Mouse (Mus musculus): ENCODE measurements around the gene Fstl4.

- no peak for TF ChIP-seq CTCF (IDR thresholded peaks at IDR 0.05; ENCODE audit: low read depth)
- no peak for TF ChIP-seq EP300 (IDR thresholded peaks at IDR 0.05; ENCODE audit: low read depth)
Measured at GRCm38 (mm10) chr11:53057821-53058553, 293.6 kb downstream of the Fstl4 start.

Data from liver, embryonic 14.5 days (tissue).